Mouse (Mus musculus) heart, embryonic 14.5 days (tissue): ENCODE results near the gene Gm49369. TPM values are rescaled to one million over a fixed set of nuclear protein-coding genes. Genes with fewer than 3 reads are reported as not detected.
"Not testable (repeated sequence)": the region's sequence is repeated elsewhere in the genome, so short reads cannot be mapped to it uniquely, and the experiment has no call there.

ENCODE experiments used
- ATAC-seq: fragments of 200-750 bp; cut with Nextera tagmentation; 2 replicates; pipeline ENCODE4 v1.8.0; 2017; ENCODE audit warnings: low read depth, moderate TSS enrichment; ENCODE audit not compliant: insufficient number of reproducible peaks, insufficient read depth, low FRiP score
- H3K27ac ChIP-seq, 2 experiments: fragments of 200-500 bp in 1 of 2; fragments of 300-500 bp in 1 of 2; sonication (generic) in 1 of 2; replicated peaks in 1 of 2; 2 replicates each; pipeline ENCODE4 v1.5.1; 2012 to 2014; ENCODE audit warnings: low read depth in 2 of 2, low read length in 2 of 2, control low read depth in 1 of 2, mild to moderate bottlenecking in 1 of 2, mixed read lengths in 1 of 2; ENCODE audit not compliant: control insufficient read depth in 1 of 2, insufficient read depth in 1 of 2
- H3K27me3 ChIP-seq: fragments of 300-500 bp; sonication (generic); 2 replicates; pipeline ENCODE4 v1.6.1; 2014; ENCODE audit warnings: mild to moderate bottlenecking, low read length, control low read depth; ENCODE audit not compliant: control insufficient read depth, insufficient read depth
- H3K36me3 ChIP-seq: fragments of 300-500 bp; sonication (generic); 2 replicates; pipeline ENCODE4 v1.6.1; 2014; ENCODE audit warnings: mild to moderate bottlenecking, control low read depth, low read length, mixed read lengths; ENCODE audit not compliant: control insufficient read depth, insufficient read depth
- H3K4me1 ChIP-seq, 2 experiments: fragments of 200-500 bp in 1 of 2; fragments of 300-500 bp in 1 of 2; sonication (generic) in 1 of 2; 2 replicates each; pipeline ENCODE4 v1.6.1; 2012 to 2014; ENCODE audit warnings: low read length in 2 of 2, control low read depth in 1 of 2, mixed read lengths in 1 of 2; ENCODE audit not compliant: control insufficient read depth in 2 of 2, insufficient read depth in 2 of 2
- H3K4me2 ChIP-seq: fragments of 300-500 bp; sonication (generic); 2 replicates; pipeline ENCODE4 v1.6.1; 2014; ENCODE audit warnings: mild to moderate bottlenecking, low read length
- H3K4me3 ChIP-seq, 2 experiments: fragments of 200-500 bp in 1 of 2; fragments of 300-500 bp in 1 of 2; sonication (generic) in 1 of 2; 2 replicates each; pipeline ENCODE4 v1.5.1; 2012 to 2014; ENCODE audit warnings: low read length in 2 of 2, mild to moderate bottlenecking in 2 of 2, control low read depth in 1 of 2, low read depth in 1 of 2, moderate library complexity in 1 of 2; ENCODE audit not compliant: control insufficient read depth in 1 of 2, insufficient read depth in 1 of 2
- H3K9ac ChIP-seq: fragments of 300-500 bp; sonication (generic); 2 replicates; pipeline ENCODE4 v1.6.1; 2014; ENCODE audit warnings: mild to moderate bottlenecking, low read length
- H3K9me3 ChIP-seq: fragments of 300-500 bp; sonication (generic); 2 replicates; pipeline ENCODE4 v1.6.1; 2016; ENCODE audit warnings: low read length, control low read depth; ENCODE audit not compliant: control insufficient read depth
- WGBS: fragments of 180-500 bp; shearing (Covaris S2); extraction: QIAGEN DNeasy Blood & Tissue Kit; methylation state at CpG from one replicate; pipeline ENCODE4 v1.1.7; 2014; 5-methylcytosine and 5-hydroxymethylcytosine counted together
- polyA plus RNA-seq: library from polyadenylated mRNA; unstranded; fragments of >200 nt; fragmentation: Nextera tagmentation; extraction: Ambion mirVana; gene quantifications from 2 replicates; pipeline ENCODE4 v1.2.1, GENCODE M21; 2014

Gene Gm49369
- polyA plus RNA-seq, 1 experiment from 2014 or later, result not detected

DNA sequence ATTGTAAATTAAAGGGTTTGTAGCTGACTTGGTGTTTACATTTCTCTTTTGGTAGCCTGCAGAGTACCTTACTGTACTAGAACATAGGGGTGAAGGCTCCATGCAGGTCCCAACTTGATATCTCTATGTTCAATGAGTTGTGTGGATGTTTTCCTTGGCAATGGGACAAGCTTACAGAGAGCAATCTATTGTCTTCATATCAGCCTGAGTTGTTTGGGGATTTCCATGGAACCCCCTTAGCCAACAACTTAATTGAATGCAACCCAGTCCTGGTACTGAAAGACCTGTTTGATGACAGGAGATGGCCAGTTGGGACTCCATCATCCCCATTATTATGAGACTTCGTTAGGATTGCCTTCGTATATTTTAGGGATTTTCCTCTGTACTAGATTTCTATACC is 35.6 kb upstream of the Gm49369 start:
- Histone ChIP-seq H3K4me2 (no peak overlapping the region), H3K36me3 (no peaks in the 10 kb centered on the region), H3K9me3 (no peaks in the 10 kb centered on the region), H3K4me1 (no peaks in the 10 kb centered on the region), H3K4me3 (no peak overlapping the region), H3K27ac (no peak overlapping the region), H3K27me3 (no peaks in the 10 kb centered on the region), H3K9ac (no peak overlapping the region)
- WGBS, result 74% methylated on average over 2 of the region's 2 CpGs
- ATAC-seq, result no peak

DNA sequence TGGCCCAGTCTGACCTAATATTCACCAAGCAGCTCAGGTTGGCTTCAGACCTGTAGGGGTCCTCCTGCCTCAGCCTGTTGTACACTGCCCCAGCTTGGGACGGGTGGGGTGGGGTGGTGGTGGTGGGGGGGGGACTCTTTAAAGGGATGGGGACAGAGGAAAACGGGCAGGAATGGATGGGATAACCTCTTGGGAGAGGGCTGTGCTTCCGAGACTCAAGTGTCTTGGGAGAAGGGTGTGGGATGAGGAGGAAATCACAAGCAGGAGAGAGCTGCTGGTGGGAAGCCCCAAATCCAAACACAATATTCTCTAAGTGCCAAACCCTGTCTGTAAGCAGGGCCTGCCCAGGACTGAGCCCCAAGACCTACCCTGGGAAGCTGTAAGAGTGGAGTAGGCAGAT is 33.8 kb upstream of the Gm49369 start:
- H3K4me1 ChIP-seq, result no peaks in the 10 kb centered on the region
- no peak for ATAC-seq
- H3K27me3 ChIP-seq, result no peaks in the 10 kb centered on the region
- H3K4me3 ChIP-seq, result no peak overlapping the region
- H3K9me3 ChIP-seq, result no peaks in the 10 kb centered on the region
- H3K27ac ChIP-seq, result no peak overlapping the region
- H3K4me2 ChIP-seq, result no peak overlapping the region
- whole genome bisulfite sequencing, result 58% methylated on average over 3 of the region's 3 CpGs
- no peaks in the 10 kb centered on the region for H3K36me3 ChIP-seq
- no peak overlapping the region for H3K9ac ChIP-seq

DNA sequence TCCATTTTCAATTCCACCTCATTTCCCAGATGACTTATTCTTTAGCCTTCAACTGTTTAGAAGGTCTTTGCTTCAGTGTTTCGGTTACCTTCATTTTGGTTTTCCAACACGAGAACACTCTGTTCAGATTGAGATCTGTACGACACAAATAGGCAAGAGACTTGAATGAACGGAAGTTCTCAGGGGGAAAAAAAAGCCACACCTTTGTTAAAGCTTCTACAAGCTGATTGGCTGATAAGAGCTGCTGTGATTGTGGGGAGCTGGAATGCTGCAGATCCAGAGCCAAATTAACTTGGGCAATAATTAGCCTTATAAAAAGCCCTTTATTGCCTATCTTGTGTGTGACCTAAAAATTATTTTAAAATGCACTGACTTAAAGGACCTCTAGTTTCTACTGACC is 32.8 kb upstream of the Gm49369 start:
- no peak for ATAC-seq
- WGBS, result 56% methylated on average over 4 of the region's 4 CpGs
- Histone ChIP-seq H3K9ac (no peak overlapping the region), H3K4me2 (no peak overlapping the region), H3K9me3 (no peaks in the 10 kb centered on the region), H3K27ac (no peak overlapping the region), H3K36me3 (no peaks in the 10 kb centered on the region), H3K4me3 (no peak overlapping the region), H3K4me1 (no peaks in the 10 kb centered on the region), H3K27me3 (no peaks in the 10 kb centered on the region)

DNA sequence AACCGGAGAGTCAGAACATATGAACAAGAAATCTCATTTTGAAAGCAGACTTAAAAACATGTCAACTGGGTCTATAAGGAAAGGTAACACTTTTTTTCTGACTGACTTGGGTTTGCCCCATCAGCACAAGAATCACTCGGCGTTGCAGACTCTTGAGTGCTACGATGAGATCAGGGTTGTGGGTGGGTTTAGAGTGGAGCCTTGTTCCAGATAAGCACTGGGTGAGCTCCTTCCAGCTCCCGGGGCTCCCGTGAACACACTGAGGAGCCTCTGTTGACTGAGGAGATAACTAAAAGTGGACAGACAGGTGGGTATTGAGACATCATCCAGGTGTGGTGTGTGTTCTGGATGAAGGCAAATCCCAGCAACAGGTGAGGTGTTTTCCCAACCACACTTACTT is 30.8 kb upstream of the Gm49369 start:
- no peak for ATAC-seq
- Histone ChIP-seq H3K4me1 (no peaks in the 10 kb centered on the region), H3K27me3 (no peaks in the 10 kb centered on the region), H3K27ac (no peak overlapping the region), H3K9me3 (no peaks in the 10 kb centered on the region), H3K9ac (no peak overlapping the region), H3K36me3 (no peaks in the 10 kb centered on the region), H3K4me3 (no peak overlapping the region), H3K4me2 (no peak overlapping the region)
- WGBS, result 68% methylated on average over 6 of the region's 6 CpGs

DNA sequence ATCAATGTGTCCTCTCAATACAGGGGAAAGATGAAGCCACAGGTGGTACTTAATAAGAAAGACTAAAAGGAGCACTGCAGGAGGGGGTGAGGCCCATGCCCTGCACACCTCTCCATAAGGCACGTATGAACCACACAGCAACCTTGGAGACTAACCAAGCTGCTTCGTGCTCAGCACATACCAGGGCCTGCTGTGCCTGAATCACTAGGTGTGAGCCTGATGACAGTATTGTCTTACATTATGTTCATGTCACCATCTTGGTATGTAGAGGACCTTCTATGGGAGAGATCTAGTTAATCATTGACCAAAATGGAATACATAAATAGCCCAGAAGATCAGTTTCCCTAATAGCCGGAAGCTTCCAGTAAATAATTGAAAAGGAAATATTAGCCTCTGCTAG is 27.1 kb upstream of the Gm49369 start:
- WGBS, result 75% methylated on average over 3 of the region's 3 CpGs
- Histone ChIP-seq H3K4me2 (no peak overlapping the region), H3K27ac (no peak overlapping the region)

DNA sequence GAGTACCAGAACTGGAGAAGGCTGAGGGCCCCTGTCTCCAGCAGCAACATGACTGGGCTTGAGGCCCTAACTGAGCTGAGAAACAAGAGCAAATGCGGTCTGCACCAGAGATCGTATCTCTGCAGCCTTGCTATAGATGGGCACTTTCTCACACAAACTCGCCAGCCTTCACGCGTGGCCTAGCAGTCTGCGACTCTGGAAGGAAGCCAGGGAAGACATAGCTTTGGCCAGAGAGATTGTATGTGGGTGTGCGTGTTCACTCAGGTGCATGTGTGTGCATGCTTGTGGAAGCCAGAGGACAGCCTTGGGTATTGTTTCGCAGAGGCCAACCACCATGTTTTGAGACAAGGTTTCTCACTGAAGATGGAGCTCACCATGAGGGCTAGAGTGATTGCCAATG is 26.2 kb upstream of the Gm49369 start:
- Histone ChIP-seq H3K36me3 (no peaks in the 10 kb centered on the region), H3K27me3 (no peaks in the 10 kb centered on the region), H3K4me2 (no peak overlapping the region), H3K9me3 (no peaks in the 10 kb centered on the region), H3K4me3 (no peak overlapping the region), H3K4me1 (no peaks in the 10 kb centered on the region), H3K9ac (no peak overlapping the region), H3K27ac (no peak overlapping the region)
- no peak for ATAC-seq
- WGBS, result 89% methylated on average over 8 of the region's 8 CpGs

More for the DNA sequence above, 27.1 kb upstream of the Gm49369 start:
- Histone ChIP-seq H3K4me3 (no peak overlapping the region), H3K9me3 (no peaks in the 10 kb centered on the region), H3K27me3 (no peaks in the 10 kb centered on the region), H3K9ac (no peak overlapping the region), H3K36me3 (no peaks in the 10 kb centered on the region), H3K4me1 (no peaks in the 10 kb centered on the region)
- no peak for ATAC-seq

DNA sequence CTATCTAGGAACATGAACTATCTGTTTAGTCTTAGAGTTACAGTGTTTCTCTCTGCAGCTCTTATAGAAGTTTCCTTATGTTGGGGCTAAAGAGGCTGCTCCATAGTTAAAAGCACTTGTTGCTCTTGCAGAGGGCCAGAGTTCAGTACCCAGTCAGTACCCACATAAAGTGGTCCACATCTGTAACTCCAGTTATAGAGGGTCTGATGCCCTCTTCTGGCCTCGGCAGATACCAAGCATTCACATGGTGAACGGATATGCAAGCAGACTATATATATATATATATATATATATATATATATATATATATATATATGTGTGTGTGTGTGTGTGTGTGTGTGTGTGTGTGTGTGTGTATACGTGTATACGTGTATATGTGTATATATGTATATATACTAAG is 25.5 kb upstream of the Gm49369 start:
- Histone ChIP-seq H3K4me1 (no peaks in the 10 kb centered on the region), H3K27ac (no peak overlapping the region), H3K36me3 (no peaks in the 10 kb centered on the region), H3K4me3 (no peak overlapping the region), H3K27me3 (no peaks in the 10 kb centered on the region), H3K9me3 (no peaks in the 10 kb centered on the region), H3K9ac (no peak overlapping the region), H3K4me2 (no peak overlapping the region)
- ATAC-seq, result no peak
- WGBS, result 64% methylated on average over 4 of the region's 4 CpGs

DNA sequence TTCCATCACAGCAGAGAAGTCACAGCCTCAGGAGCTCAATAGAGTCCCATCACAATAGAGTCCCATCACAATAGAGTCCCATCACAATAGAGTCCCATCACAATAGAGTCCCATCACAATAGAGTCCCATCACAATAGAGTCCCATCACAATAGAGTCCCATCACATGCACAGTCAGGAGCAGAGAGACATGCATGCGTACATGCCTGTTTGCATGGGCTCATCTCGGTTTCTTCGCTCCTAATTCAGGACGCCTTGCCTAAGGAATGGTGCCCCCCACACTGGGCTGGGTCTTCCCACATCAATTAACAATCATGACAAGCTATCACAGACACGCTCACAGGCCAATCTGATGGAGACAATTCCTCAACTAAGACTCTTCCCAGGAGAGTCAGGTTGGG is 22.7 kb upstream of the Gm49369 start:
- not testable (repeated sequence) for H3K9me3 ChIP-seq, H3K36me3 ChIP-seq, H3K9ac ChIP-seq, H3K4me3 ChIP-seq, H3K4me2 ChIP-seq, ATAC-seq, H3K27me3 ChIP-seq, H3K27ac ChIP-seq, H3K4me1 ChIP-seq
- 84% methylated on average over 5 of the region's 5 CpGs for WGBS
